Mouse (Mus musculus): ENCODE data around the gene Cdkn2d.

- TF ChIP-seq POLR2A (IDR thresholded peaks at IDR 0.05; ENCODE audit: borderline replicate concordance, extremely low read depth, low read depth, low read length) (no peak), CTCF (IDR thresholded peaks at IDR 0.05; ENCODE audit: insufficient read depth, low read length) (no peak)
These were observed 36.5 kb downstream of the Cdkn2d start for GRCm38 (mm10) chr9:21254690-21255089.

All from lung, adult 2 months (tissue).